Mouse (Mus musculus) thymus, adult 2 months (tissue): ENCODE measurements around the gene 1700020N01Rik.

Source experiments
- CTCF ChIP-seq: fragments of 200-500 bp; IDR thresholded peaks from 2 replicates; pipeline ENCODE4 v1.5.1; 2012; ENCODE audit warnings: mild to moderate bottlenecking, control low read depth, low read length, moderate library complexity, borderline replicate concordance; ENCODE audit not compliant: control insufficient read depth, poor library complexity, insufficient read depth; ENCODE audit errors: extremely low read depth
- POLR2A ChIP-seq: fragments of 200-500 bp; IDR thresholded peaks from 2 replicates; pipeline ENCODE4 v1.6.1; 2012; ENCODE audit warnings: mild to moderate bottlenecking, low read length, control low read depth, moderate library complexity; ENCODE audit not compliant: control insufficient read depth, poor library complexity, insufficient read depth; ENCODE audit errors: extremely low read depth

- no peak for TF ChIP-seq CTCF
- TF ChIP-seq POLR2A = no peak
Measured at GRCm38 (mm10) chr10:21581546-21581945, 11.4 kb upstream of the 1700020N01Rik start.
